Mouse (Mus musculus): ENCODE measurements at regions not wholly inside any gene's neighbourhood (a gene's known extent, or its start where the extent isn't known, plus 50 kb on each side); places are given as distances from the start of the nearest gene placed in this dataset.

DNA sequence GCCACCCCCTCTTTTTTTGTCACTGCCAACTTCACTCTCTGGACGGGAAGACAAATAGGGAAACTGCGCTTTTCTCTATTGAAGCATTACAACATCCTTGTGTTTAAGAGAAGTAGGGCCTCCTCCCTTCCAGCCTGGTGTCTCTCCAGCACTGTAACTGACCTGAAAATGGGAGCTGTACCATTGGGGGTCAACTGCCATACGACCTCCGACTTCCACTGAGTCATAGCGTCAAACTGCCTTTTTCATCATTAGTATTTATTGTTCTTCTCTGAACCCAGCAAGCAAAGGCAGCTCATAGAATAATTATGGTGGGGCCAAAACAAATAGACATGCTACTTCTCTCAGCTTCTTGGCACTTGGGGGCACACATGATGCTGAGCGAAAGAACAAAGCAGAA lies 301.2 kb upstream of the Jag1 start:
- peak; percentile 42 to 44 for DNase-seq

DNA sequence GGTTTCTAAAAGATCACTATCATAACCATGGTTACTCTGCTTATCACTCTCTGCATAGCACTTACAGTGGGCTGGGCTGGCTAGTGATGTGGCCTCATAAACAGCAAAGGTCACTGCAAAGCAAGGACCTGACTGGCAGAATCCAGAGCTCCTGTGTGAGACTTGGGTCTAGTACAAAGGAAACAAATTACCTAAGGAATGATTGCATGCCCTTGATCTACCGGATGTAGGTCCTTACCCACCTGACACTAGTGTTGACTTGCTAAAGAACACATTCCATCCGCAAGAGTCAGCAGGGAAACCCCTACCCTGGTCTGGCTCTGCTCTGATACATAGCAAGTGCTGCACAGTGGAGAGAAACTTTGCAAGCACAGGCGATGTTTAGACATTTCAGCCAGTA lies 297.0 kb upstream of the Jag1 start:
- DNase-seq = no peak

DNA sequence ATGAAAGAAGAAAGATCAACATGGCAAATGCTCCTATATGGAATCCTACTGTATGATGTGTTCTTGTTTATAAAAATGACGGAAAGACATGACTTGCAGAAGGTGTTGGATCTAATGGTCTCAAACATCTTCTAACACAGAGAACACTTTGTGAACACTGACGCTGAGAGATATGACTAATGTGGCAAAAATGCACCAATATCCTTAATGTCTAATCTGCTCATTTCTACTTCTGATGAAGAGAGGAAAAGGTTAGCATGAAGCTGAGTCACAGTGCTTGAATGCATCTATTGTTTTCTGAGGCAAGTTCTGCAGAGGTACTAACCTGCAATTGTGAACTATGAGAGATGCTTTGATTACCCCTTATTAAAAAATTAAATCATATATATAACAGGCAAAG lies 293.2 kb upstream of the Jag1 start:
- DNase-seq = no peak

DNA sequence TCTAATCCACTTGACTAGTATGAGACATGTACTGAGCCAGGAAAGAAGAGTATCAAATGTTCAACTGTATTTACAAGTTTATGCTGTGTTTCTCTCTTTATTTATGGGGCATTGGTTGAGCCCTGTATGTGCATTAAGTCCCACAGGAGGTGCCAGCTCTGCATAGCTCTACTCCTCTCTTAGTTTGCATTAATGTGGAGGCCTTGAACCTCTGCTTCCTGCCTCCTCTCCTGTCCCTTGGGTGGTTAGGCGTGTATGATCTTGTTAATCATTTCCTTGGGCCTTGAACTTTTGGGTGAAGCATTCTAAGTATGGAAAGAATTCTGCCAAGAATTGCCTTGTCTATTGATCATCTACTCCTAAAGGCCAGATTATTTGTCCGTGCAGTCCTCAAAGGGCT lies 291.9 kb upstream of the Jag1 start:
- DNase-seq = no peak

DNA sequence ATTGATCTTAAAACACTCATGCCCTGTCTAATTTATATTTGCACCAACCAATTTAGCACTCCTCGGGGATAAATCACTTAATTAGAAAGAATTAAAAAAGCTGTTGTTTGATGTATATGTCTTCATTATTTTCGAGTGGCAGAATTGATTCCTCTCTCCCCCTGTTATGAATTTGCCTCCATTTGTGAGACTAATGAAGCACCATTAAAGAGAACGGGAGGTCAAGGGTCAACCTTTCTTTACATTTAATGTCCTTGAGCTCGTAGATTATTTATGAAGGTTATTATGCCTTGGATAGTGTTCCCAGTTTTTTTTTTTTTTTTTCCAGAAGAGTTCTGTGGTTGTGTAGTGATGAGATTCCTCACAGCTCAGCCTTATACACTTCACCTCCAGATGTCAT lies 277.0 kb upstream of the Jag1 start:
- no peak for DNase-seq

DNA sequence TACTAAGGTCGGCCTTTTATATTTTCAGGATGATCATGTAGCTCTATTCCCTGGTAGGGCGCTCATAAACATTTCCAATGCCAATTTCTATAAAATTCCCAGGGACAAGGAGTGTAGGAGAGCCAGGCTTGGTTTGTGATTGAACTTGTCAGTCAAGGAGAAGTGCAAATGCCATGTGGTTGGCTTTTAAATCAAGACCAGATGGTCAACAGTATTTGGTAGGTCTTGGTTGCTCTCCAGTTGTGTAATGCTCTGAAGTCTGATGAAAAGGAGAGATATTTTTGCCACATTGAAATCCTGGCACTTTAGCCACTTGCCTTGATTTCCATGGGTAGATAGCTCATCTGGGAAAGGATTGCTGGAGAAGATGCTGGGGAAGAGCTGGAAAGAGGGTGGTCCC lies 263.4 kb upstream of the Jag1 start:
- DNase-seq = no peak

DNA sequence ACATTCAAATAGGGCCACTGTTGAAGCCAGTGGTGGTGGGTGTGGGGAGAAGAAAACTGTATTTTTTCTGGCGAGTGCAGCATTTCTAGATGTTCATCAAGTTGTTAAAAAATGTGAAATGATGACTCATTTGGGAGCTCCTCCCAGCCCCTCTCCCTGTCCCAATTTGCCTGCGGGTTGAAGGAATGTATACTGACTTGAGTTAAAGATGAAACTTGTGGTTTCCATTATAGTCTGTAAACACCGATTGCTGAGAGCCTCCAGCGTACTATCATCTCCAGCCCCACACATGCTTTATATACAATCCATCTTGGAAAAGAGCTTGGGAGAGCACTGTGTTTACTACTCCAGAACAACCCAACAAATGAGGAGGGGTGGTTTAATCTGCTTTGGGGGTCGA lies 258.9 kb upstream of the Jag1 start:
- DNase-seq = no peak

DNA sequence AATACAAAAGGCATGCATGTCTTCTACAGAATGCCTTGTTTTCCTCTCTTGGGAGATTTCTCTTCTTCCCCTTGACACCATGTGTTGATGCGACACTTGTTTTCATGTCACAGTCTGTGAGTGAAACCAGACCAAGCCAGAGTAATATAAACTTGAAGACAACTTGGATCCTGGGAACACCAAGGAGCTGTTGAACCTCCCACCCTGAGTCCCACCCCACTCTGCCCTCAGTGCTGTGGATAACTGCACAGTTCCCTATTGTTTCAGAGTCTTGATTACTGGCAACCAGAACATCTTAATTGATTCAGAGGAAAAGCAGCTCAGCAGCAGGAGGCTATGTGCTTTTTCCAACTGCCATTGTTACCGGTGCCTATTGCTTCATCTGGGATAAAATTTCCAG lies 254.6 kb upstream of the Jag1 start:
- DNase-seq = no peak

DNA sequence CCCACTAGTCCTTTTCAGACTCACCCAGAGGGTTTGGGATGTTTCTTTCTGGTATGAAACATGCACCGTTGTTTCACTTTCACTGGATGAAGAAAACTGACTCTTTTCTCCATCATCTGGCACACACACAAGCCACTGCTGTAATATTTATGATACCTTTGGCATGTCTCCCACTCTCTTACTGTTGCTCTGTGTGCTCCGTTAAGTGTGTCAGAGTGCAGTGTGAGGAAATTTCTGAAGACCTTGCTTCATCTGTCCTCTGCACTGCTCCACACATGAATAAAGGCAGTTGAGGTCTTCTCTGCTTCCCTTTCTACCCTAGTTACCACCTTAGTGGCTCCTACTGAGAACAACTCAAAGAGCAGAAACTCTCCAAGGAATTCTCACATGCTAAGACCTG lies 246.6 kb upstream of the Jag1 start:
- DNase-seq = no peak

DNA sequence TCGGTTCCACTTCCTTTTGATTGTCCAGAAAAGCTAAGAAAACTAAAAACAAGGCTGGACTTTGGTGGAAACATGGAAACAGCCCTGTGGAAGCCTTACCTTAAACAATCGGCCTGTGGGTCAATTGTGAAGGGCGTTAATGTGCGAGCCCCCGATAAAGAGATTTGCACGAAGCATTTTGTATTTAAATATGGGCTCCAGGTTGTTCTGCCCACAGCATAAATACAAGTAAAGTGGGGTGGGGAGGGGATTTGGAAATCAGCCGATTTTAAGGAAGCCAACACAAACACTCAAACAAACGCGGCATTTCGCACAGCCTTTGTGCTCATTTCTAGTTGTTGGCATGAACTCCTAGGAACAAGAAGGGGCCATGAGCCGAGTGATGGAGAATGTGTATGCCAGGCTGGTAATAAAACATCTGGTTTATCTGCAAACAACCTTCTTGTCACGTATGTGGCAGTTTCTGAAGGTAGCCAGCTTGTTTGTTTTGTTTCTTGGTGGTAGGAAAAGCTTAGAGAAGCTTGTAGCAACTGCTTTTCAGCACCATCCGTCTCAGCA lies 240.8 kb upstream of the Jag1 start:
- no peak for DNase-seq

DNA sequence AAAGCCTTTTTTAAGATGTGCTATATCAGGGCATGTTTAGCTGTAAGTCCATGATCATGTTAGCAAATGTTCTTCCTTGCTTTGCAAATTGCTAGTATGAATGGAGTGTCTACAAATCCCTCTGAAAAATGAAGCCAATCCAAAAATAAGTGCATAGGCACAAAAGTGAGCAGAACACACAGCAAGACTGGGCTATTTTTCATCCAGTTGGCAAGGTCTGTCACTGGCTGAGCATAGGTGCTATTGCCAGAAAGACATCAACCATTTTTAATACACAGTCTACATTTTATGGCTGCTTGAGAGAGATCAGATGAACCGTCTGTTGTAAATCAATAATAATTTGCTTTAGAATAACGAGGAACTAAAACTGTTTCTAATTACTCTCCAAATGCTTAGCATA lies 227.3 kb upstream of the Jag1 start:
- no peak for DNase-seq

DNA sequence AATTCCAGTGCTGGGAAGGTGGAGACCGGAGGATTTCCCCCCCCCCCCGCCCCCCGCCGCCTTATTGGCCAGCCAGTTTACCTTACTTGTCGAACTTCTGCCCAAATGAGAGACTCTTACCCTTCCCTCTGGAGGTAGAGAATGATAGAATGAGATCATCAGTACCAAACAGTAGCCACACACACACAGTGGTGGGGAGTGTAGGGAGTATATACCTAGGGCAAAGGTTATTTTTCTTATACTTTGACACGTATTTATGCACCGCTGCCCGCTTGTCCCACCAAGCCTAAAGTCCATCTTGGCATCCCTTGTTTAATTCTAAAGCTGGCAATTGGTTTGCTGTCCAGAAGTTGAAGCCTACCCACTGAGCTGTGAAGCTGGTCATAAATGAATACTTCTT lies 213.6 kb upstream of the Jag1 start:
- DNase-seq = no peak

DNA sequence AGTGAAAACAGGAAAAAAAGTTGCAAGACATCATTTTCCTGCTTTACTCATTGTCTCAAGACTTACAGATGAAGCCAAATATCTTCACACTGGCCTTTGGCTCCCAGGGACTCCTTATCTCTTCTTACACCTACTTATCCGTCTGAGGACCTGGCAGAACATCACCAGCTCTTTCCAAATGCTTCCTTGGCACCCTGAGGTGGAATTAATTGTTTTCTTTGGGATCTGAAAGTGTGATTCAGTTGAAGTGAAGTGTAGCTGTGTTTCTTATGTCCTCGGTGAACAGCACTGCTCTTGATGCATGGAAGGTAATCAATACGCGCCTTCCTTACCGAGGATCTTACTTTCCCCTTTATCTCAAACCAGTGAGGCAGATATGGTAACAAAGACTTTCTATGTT lies 207.0 kb upstream of the Jag1 start:
- DNase-seq = no peak

DNA sequence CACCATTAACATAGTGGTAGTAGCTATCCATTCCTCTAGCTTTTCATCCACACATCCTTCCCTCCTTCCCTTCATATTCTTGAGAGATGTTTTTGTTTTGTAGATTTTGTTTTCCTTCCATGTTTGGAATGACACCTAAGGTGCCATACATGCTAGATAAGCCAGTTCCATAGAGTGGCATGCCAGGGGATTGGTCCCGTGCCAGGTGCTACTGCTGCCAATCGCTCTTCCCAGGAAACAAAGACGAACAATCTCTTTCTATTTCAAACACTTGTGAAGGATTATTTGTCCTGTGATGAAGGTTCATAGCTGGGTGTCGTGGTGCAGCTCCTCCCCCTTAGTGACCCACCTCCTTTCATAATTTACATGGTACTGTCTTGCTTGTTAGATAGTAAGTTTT lies 194.1 kb upstream of the Jag1 start:
- DNase-seq = no peak

DNA sequence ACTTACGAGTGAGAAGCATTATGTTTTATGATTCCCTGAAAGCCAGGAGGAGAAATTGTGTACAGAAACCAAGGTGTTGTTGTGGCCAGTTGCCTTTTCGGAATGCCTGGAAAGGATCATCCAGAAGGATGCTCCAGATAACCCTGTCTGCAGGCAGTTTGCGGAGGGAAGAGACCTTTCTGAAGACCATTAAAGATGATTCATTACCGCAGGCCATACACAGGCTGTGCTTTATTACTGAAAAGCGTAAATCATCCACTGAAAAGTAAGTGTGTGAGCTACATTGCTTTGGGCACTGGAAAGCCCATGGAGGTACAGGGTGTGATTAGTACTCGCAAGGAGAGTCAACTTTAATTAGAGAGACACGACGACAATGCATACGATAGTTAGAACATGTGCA lies 191.7 kb upstream of the Jag1 start:
- DNase-seq = no peak

DNA sequence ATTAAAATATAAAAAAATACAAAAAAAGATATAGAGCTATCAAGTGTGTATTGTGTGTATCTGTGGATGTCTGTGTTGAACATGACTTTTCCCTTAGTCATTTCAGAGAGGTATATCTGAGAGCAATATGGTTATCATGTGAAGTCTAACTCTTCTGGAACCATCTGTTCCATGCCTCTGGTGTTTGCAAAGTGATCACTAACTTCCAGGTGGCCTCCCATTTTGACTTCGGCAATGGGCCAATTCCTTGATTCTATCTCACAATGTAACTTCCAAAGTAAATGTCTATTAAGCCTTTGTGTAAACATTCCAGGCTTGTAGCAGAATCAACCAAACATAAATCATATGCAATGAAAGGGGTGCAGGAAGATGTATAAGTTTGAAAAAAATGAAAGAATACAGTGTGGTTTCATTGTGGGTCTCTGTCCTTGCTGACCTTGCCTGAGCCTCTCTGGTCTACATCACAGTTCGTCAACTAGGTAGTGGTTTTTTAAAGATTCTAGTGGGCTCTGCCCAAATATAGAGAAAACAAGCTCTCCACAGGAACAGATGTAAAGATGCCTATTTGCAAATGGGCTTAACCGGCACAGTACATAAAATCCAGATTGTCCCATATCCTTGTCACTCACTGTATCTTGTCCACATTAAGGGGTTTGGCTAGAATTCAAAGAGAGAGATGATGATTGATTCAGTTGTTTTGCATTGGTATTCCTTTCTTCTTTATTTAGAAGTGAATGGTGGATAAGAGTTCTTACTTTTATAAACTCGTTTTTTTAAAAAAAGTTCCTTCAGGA lies 185.2 kb upstream of the Jag1 start:
- no peak for DNase-seq

DNA sequence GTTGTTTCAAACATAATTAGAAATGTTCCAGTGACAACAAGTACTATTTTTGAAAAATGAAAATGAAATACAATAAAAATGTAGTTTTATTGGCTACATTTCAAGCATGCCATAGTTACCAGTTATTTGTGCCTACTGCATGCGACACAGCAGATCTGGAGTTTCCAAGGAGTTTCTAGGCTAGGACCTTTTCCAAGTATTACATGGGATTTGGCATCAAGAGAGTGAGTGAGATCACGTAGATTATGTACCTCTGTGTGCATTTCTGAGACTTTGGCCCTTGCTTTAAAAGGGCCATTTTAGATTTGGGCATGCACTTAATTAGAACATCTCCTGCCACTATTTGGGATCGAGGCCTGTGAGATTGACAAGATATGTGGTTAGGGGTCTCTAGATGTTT lies 172.8 kb upstream of the Jag1 start:
- DNase-seq = no peak

DNA sequence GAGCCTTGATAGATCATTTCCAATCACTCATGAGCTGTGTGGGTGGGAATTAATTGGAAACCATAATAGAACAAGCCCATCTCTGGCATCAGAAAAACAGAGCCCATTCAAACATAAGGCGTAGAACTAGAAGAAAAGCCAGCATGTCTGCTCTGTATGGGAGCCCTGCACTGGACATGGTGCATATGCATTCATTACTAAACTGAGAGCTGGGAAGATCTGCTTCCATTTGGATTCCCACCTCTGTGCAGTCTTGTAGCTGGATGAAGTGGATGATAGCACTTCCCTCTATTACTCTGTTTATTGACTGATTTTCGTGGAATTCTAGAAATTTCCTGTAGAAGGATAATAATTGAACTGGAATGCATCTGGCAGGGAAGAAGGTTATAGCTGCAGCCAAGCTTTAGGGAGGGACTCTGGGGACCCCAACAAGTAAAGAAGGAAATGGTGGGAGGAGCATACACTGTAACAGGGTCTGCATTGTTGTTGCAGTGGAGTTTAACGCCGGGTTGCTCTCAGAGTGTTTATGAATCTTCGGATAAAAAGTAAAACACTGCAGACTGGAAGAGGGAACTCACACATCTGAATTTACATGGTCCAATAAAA lies 155.2 kb upstream of the Jag1 start:
- no peak for DNase-seq

DNA sequence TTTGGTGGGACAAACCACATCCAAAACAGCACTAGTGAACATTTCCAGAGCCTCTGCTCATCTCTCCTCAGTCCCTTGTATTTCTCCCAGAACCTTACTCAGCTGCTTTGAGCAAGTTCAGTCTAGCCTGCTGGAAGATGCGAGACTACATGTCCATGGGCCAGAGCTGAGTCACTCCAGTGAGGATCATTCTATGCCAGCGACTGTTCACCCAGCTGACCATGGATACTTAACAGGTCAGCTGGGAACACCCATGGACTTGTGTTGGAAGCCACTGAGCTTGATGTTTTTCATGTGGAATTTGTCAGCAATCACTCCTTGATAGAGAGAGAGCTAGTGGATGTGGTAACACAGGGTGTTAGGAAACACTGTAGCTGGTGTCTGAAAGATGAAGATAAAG lies 146.5 kb upstream of the Jag1 start:
- DNase-seq = no peak

DNA sequence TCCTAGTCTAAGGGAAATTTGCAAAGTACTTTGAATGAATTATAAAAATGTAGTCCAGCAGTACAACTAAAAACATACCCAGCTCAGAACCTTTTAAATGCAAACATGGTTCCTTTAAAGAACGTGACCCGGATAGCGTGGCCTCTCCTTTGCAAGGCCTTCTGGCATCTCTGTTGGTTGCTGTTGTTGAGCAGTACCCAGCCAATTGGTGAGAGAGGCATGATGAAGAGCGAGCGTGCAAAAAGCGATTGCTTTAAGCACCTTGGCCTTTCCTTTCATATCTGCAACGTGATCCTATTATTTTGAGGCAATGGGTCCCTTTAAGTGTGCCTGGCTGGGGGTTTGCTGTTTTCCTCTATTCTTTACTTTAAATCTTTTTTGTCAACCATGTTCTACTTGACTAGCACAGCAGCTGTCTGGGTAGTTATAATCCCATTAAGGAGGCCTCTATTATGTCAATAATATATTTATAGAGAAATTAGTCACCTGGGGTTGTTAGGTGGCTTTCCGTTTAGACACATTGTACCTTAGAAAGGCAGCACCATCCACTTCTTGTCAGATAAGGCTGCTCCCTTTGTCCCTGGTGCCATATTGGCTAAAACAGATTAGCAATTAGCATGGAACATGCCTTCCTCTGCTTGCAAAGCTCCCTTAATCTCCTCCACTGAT lies 141.5 kb upstream of the Jag1 start:
- DNase-seq = no peak

DNA sequence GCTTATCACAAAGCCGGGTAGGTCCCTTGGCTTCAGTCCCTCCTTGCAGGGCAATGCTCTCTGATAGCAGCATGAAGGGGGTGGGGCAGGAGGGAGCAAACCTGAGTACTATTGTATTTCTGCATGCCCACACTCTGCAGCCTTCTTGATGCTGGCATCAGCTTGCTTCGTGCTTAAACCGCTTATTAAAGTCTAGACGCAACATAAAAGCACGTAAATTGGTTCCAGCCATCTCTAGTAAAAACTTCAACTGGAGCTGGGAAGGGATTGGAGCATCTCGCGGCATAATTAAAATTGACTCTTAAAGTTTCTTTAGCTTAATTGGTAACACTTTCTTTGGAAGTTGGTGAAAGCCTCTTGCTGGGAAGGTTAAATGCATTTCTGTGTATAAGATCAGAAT lies 131.5 kb upstream of the Jag1 start:
- no peak for DNase-seq

DNA sequence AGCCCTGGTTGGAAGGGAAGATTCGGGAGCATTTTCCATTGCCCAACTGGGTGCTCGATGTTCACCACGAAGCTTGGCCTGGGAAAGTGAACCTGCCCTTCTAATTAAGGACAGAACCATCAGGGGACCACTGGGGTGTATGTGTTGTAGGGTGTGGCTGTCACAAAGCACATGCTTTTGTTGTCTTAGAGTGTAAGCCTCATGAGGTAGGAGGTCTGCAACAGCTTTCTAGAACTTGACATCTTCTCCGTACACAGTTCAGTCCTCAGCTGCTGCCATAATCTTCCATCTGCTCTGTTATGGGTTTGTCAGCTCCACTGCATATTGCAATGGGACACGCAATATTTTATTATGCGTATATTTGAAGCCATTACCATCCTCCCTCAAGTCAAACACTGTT lies 127.9 kb upstream of the Jag1 start:
- no peak for DNase-seq

DNA sequence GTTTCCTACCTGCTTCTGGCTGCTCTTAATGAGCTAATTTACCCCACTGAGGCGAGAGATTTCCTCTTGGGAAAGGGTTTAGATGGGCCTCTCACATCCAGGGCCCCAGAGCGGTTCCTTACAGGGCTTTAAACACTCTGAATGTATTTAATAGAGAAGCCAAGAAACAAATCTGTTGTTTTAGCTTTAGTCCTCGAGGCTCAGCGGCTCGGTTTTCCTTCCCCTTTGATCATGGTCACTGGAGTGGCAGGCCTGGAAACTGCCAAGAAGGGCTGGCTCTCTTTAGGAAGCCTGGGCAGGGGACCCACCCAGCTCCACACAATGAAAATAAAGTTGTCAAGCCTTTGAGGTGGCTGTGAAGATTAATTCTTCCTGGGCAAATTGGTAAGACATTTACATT lies 127.5 kb upstream of the Jag1 start:
- DNase-seq = peak in 1 of 2 experiments; percentile 38

DNA sequence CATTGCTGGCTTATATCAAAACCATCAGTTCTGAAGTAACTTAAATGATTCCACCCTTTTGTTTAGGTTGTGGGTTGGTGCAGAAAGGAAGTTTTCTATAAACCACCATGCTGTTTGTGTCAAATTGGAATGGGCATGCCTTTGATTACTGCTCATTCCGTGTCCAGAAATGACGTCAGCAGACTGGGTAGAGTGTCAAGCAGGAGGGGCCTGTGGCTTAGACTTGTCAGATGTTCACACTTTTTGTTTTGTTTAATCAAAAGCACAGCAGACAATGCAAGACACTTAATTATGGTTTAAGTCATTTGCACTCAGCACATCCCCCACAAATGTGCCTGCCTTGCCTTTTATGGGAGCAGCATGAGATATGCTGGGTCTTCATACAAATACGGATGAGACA lies 120.5 kb upstream of the Jag1 start:
- no peak for DNase-seq

All from kidney, postnatal 25 days (tissue).